Mouse (Mus musculus) lung, postnatal 0 days (tissue): ENCODE data around the gene Golph3l.
A peak's percentile ranks its signal among the peaks of the same experiment; 100 is the strongest.

Experiments
- CTCF ChIP-seq: IDR thresholded peaks from 2 replicates; pipeline ENCODE4 v1.5.1; 2016; ENCODE audit warnings: antibody characterized with exemption, mild to moderate bottlenecking
- EP300 ChIP-seq: IDR thresholded peaks from 2 replicates; pipeline ENCODE4 v1.6.1; 2016; ENCODE audit warnings: antibody characterized with exemption, mild to moderate bottlenecking, control low read depth

- TF ChIP-seq CTCF (no peak), EP300 (peak; percentile 86)
Observed at GRCm38 (mm10) chr3:95668026-95668425, 79.3 kb downstream of the Golph3l start.
